Mouse (Mus musculus): Measurements from ENCODE around the gene Cnbd2. TPM values are rescaled to one million over a fixed set of nuclear protein-coding genes. Genes with fewer than 3 reads are reported as not detected.

The Cnbd2 gene
- polyA plus RNA-seq, 1 experiment from 2014 or later, result 4.9 TPM

- no peak overlapping the region for H3K4me3 ChIP-seq (ENCODE audit: low read depth, low read length)
- no peaks in the 10 kb centered on the region for H3K9me3 ChIP-seq (replicated peaks; ENCODE audit: control insufficient read depth, low read length)
- no peaks in the 10 kb centered on the region for H3K4me1 ChIP-seq (ENCODE audit: control insufficient read depth, insufficient read depth, low read length)
- H3K9ac ChIP-seq (ENCODE audit: low read length), result no peak overlapping the region
- H3K36me3 ChIP-seq (ENCODE audit: control insufficient read depth, insufficient read depth, low read length), result no peaks in the 10 kb centered on the region
- H3K27me3 ChIP-seq (replicated peaks; ENCODE audit: control insufficient read depth, insufficient read depth, low read length), result no peaks in the 10 kb centered on the region
- no peak for ATAC-seq
- no peak for DNase-seq (ENCODE audit: low spot score)
- H3K4me2 ChIP-seq (ENCODE audit: low read length), result no peak overlapping the region
- no peak overlapping the region for H3K27ac ChIP-seq (ENCODE audit: low read depth, low read length)
Measured at GRCm38 (mm10) chr2:156318491-156318890, 6.4 kb downstream of the Cnbd2 start.

GRCm38 (mm10) chr2:156321538-156321937 is 9.4 kb downstream of the Cnbd2 start:
- Histone ChIP-seq H3K27ac (ENCODE audit: low read depth, low read length) (no peak overlapping the region), H3K4me3 (ENCODE audit: low read depth, low read length) (no peak overlapping the region), H3K4me2 (ENCODE audit: low read length) (no peak overlapping the region), H3K9me3 (replicated peaks; ENCODE audit: control insufficient read depth, low read length) (no peaks in the 10 kb centered on the region), H3K27me3 (replicated peaks; ENCODE audit: control insufficient read depth, insufficient read depth, low read length) (no peaks in the 10 kb centered on the region), H3K36me3 (ENCODE audit: control insufficient read depth, insufficient read depth, low read length) (no peaks in the 10 kb centered on the region), H3K9ac (ENCODE audit: low read length) (no peak overlapping the region), H3K4me1 (ENCODE audit: control insufficient read depth, insufficient read depth, low read length) (no peaks in the 10 kb centered on the region)
- ATAC-seq (no peak), DNase-seq (ENCODE audit: low spot score) (no peak)
- WGBS, result 87% methylated on average over 6 of the region's 6 CpGs

GRCm38 (mm10) chr2:156324116-156324588 is 12.1 kb downstream of the Cnbd2 start:
- H3K4me2 ChIP-seq (ENCODE audit: low read length), result no peak overlapping the region
- H3K4me1 ChIP-seq (ENCODE audit: control insufficient read depth, insufficient read depth, low read length), result no peaks in the 10 kb centered on the region
- no peak for DNase-seq (ENCODE audit: low spot score)
- no peak overlapping the region for H3K4me3 ChIP-seq (ENCODE audit: low read depth, low read length)
- H3K36me3 ChIP-seq (ENCODE audit: control insufficient read depth, insufficient read depth, low read length), result no peaks in the 10 kb centered on the region
- H3K27ac ChIP-seq (ENCODE audit: low read depth, low read length), result no peak overlapping the region
- no peak overlapping the region for H3K9ac ChIP-seq (ENCODE audit: low read length)
- no peaks in the 10 kb centered on the region for H3K9me3 ChIP-seq (replicated peaks; ENCODE audit: control insufficient read depth, low read length)
- no peak for ATAC-seq
- H3K27me3 ChIP-seq (replicated peaks; ENCODE audit: control insufficient read depth, insufficient read depth, low read length), result no peaks in the 10 kb centered on the region
- 73% methylated on average over 6 of the region's 6 CpGs for WGBS

GRCm38 (mm10) chr2:156324681-156325080 is 12.6 kb downstream of the Cnbd2 start:
- DNase-seq (ENCODE audit: low spot score), result no peak
- no peak for ATAC-seq
- Histone ChIP-seq H3K9me3 (replicated peaks; ENCODE audit: control insufficient read depth, low read length) (no peaks in the 10 kb centered on the region), H3K9ac (ENCODE audit: low read length) (no peak overlapping the region), H3K4me3 (ENCODE audit: low read depth, low read length) (no peak overlapping the region), H3K27ac (ENCODE audit: low read depth, low read length) (no peak overlapping the region), H3K27me3 (replicated peaks; ENCODE audit: control insufficient read depth, insufficient read depth, low read length) (no peaks in the 10 kb centered on the region), H3K36me3 (ENCODE audit: control insufficient read depth, insufficient read depth, low read length) (no peaks in the 10 kb centered on the region), H3K4me1 (ENCODE audit: control insufficient read depth, insufficient read depth, low read length) (no peaks in the 10 kb centered on the region), H3K4me2 (ENCODE audit: low read length) (no peak overlapping the region)
- 55% methylated on average over 5 of the region's 5 CpGs for WGBS

- WGBS, result 63% methylated on average over 1 of the region's 1 CpGs
- DNase-seq (ENCODE audit: low spot score), result no peak
- H3K27me3 ChIP-seq (replicated peaks; ENCODE audit: control insufficient read depth, insufficient read depth, low read length), result no peaks in the 10 kb centered on the region
- no peak overlapping the region for H3K4me3 ChIP-seq (ENCODE audit: low read depth, low read length)
- no peak for ATAC-seq
- H3K4me1 ChIP-seq (ENCODE audit: control insufficient read depth, insufficient read depth, low read length), result no peaks in the 10 kb centered on the region
- no peak overlapping the region for H3K4me2 ChIP-seq (ENCODE audit: low read length)
- no peak overlapping the region for H3K27ac ChIP-seq (ENCODE audit: low read depth, low read length)
- no peaks in the 10 kb centered on the region for H3K36me3 ChIP-seq (ENCODE audit: control insufficient read depth, insufficient read depth, low read length)
- H3K9ac ChIP-seq (ENCODE audit: low read length), result no peak overlapping the region
- no peaks in the 10 kb centered on the region for H3K9me3 ChIP-seq (replicated peaks; ENCODE audit: control insufficient read depth, low read length)
Measured at GRCm38 (mm10) chr2:156330681-156331080, 18.6 kb downstream of the Cnbd2 start.

- Histone ChIP-seq H3K4me1 (ENCODE audit: control insufficient read depth, insufficient read depth, low read length) (no peaks in the 10 kb centered on the region), H3K27ac (ENCODE audit: low read depth, low read length) (no peak overlapping the region), H3K4me2 (ENCODE audit: low read length) (no peak overlapping the region), H3K9ac (ENCODE audit: low read length) (no peak overlapping the region), H3K4me3 (ENCODE audit: low read depth, low read length) (no peak overlapping the region), H3K27me3 (replicated peaks; ENCODE audit: control insufficient read depth, insufficient read depth, low read length) (no peaks in the 10 kb centered on the region), H3K36me3 (ENCODE audit: control insufficient read depth, insufficient read depth, low read length) (no peaks in the 10 kb centered on the region), H3K9me3 (replicated peaks; ENCODE audit: control insufficient read depth, low read length) (no peaks in the 10 kb centered on the region)
- no peak for ATAC-seq
- 85% methylated on average over 7 of the region's 7 CpGs for WGBS
- no peak for DNase-seq (ENCODE audit: low spot score)
Measured at GRCm38 (mm10) chr2:156331446-156331965, 19.4 kb downstream of the Cnbd2 start.

GRCm38 (mm10) chr2:156340078-156340477 is 28.0 kb downstream of the Cnbd2 start:
- ATAC-seq (no peak), DNase-seq (ENCODE audit: low spot score) (no peak)
- no peaks in the 10 kb centered on the region for H3K36me3 ChIP-seq (ENCODE audit: control insufficient read depth, insufficient read depth, low read length)
- H3K4me3 ChIP-seq (ENCODE audit: low read depth, low read length), result no peak overlapping the region
- H3K4me2 ChIP-seq (ENCODE audit: low read length), result no peak overlapping the region
- H3K4me1 ChIP-seq (ENCODE audit: control insufficient read depth, insufficient read depth, low read length), result no peaks in the 10 kb centered on the region
- H3K9me3 ChIP-seq (replicated peaks; ENCODE audit: control insufficient read depth, low read length), result no peaks in the 10 kb centered on the region
- no peak overlapping the region for H3K27ac ChIP-seq (ENCODE audit: low read depth, low read length)
- no peak overlapping the region for H3K9ac ChIP-seq (ENCODE audit: low read length)
- H3K27me3 ChIP-seq (replicated peaks; ENCODE audit: control insufficient read depth, insufficient read depth, low read length), result no peaks in the 10 kb centered on the region
- WGBS, result 91% methylated on average over 4 of the region's 4 CpGs

- DNase-seq (ENCODE audit: low spot score), result peak; percentile 26
Measured at GRCm38 (mm10) chr2:156344775-156345532, 32.9 kb downstream of the Cnbd2 start.

GRCm38 (mm10) chr2:156348812-156349211 is 36.7 kb downstream of the Cnbd2 start:
- Histone ChIP-seq H3K36me3 (ENCODE audit: control insufficient read depth, insufficient read depth, low read length) (no peaks in the 10 kb centered on the region), H3K4me2 (ENCODE audit: low read length) (no peak overlapping the region), H3K27ac (ENCODE audit: low read depth, low read length) (no peak overlapping the region), H3K4me1 (ENCODE audit: control insufficient read depth, insufficient read depth, low read length) (no peaks in the 10 kb centered on the region), H3K9me3 (replicated peaks; ENCODE audit: control insufficient read depth, low read length) (no peaks in the 10 kb centered on the region), H3K4me3 (ENCODE audit: low read depth, low read length) (no peak overlapping the region), H3K27me3 (replicated peaks; ENCODE audit: control insufficient read depth, insufficient read depth, low read length) (no peaks in the 10 kb centered on the region), H3K9ac (ENCODE audit: low read length) (no peak overlapping the region)
- WGBS, result 93% methylated on average over 4 of the region's 4 CpGs
- ATAC-seq (no peak), DNase-seq (ENCODE audit: low spot score) (no peak)

More at GRCm38 (mm10) chr2:156344775-156345532, 32.9 kb downstream of the Cnbd2 start:
- no peaks in the 10 kb centered on the region for H3K36me3 ChIP-seq (ENCODE audit: control insufficient read depth, insufficient read depth, low read length)
- WGBS, result 56% methylated on average over 12 of the region's 12 CpGs
- no peaks in the 10 kb centered on the region for H3K27me3 ChIP-seq (replicated peaks; ENCODE audit: control insufficient read depth, insufficient read depth, low read length)
- ATAC-seq, result no peak
- no peak overlapping the region for H3K4me2 ChIP-seq (ENCODE audit: low read length)
- H3K27ac ChIP-seq (ENCODE audit: low read depth, low read length), result no peak overlapping the region
- no peak overlapping the region for H3K9ac ChIP-seq (ENCODE audit: low read length)
- no peak overlapping the region for H3K4me3 ChIP-seq (ENCODE audit: low read depth, low read length)
- H3K4me1 ChIP-seq (ENCODE audit: control insufficient read depth, insufficient read depth, low read length), result no peaks in the 10 kb centered on the region
- H3K9me3 ChIP-seq (replicated peaks; ENCODE audit: control insufficient read depth, low read length), result no peaks in the 10 kb centered on the region
